Mouse (Mus musculus) bone marrow, adult 2 months (tissue): ENCODE results near the gene Lrp10.

Experiments
- CTCF ChIP-seq: fragments of 200-500 bp; IDR thresholded peaks from 2 replicates; pipeline ENCODE4 v1.5.1; 2011; ENCODE audit warnings: low read length, control low read depth; ENCODE audit not compliant: control insufficient read depth, insufficient read depth
- POLR2A ChIP-seq: fragments of 200-500 bp; IDR thresholded peaks from 2 replicates; pipeline ENCODE4 v1.6.1; 2011; ENCODE audit warnings: low read depth, mild to moderate bottlenecking, control low read depth, low read length, borderline replicate concordance; ENCODE audit not compliant: control insufficient read depth

- TF ChIP-seq CTCF (no peak), POLR2A (no peak)
Observed at GRCm38 (mm10) chr14:54475941-54476844, 12.3 kb downstream of the Lrp10 start, which contains the start of gene Rem2.
